Mouse (Mus musculus) lung, embryonic 16.5 days (tissue): ENCODE measurements around the gene Ppp1r15b. TPM values are rescaled to one million over a fixed set of nuclear protein-coding genes. Genes with fewer than 3 reads are reported as not detected.

Experiments used
- ATAC-seq: fragments of 200-750 bp; cut with Nextera tagmentation; 2 replicates; pipeline ENCODE4 v1.8.0; 2017; ENCODE audit warnings: low read depth, mild to moderate bottlenecking, moderate library complexity
- H3K27ac ChIP-seq: fragments of 300-500 bp; sonication (generic); 2 replicates; pipeline ENCODE4 v1.5.1; 2014; ENCODE audit warnings: mild to moderate bottlenecking, control low read depth, low read length
- H3K27me3 ChIP-seq: fragments of 300-500 bp; sonication (generic); 2 replicates; pipeline ENCODE4 v1.6.1; 2014; ENCODE audit warnings: low read depth, low read length, mixed read lengths; ENCODE audit not compliant: control insufficient read depth, insufficient read depth
- H3K36me3 ChIP-seq: fragments of 300-500 bp; sonication (generic); 2 replicates; pipeline ENCODE4 v1.6.1; 2014; ENCODE audit warnings: low read length; ENCODE audit not compliant: control insufficient read depth, insufficient read depth
- H3K4me1 ChIP-seq: fragments of 300-500 bp; sonication (generic); replicated peaks from 2 replicates; pipeline ENCODE4 v1.6.1; 2014; ENCODE audit warnings: low read length, mixed read lengths; ENCODE audit not compliant: control insufficient read depth, insufficient read depth
- H3K4me2 ChIP-seq: fragments of 300-500 bp; sonication (generic); 2 replicates; pipeline ENCODE4 v1.6.1; 2014; ENCODE audit warnings: low read depth, low read length, control low read depth
- H3K4me3 ChIP-seq: fragments of 300-500 bp; sonication (generic); 2 replicates; pipeline ENCODE4 v1.5.1; 2014; ENCODE audit warnings: mild to moderate bottlenecking, low read length, control low read depth
- H3K9ac ChIP-seq: fragments of 300-500 bp; sonication (generic); 2 replicates; pipeline ENCODE4 v1.6.1; 2014; ENCODE audit warnings: low read length, control low read depth
- H3K9me3 ChIP-seq: fragments of 300-500 bp; sonication (generic); 2 replicates; pipeline ENCODE4 v1.6.1; 2016; ENCODE audit warnings: low read length; ENCODE audit not compliant: control insufficient read depth
- WGBS: fragments of 180-500 bp; shearing (Covaris S2); extraction: QIAGEN DNeasy Blood & Tissue Kit; methylation state at CpG from one replicate; pipeline ENCODE4 v1.1.7; 2014; 5-methylcytosine and 5-hydroxymethylcytosine counted together
- polyA plus RNA-seq: library from polyadenylated mRNA; unstranded; fragments of >200 nt; fragmentation: Nextera tagmentation; extraction: Ambion mirVana; gene quantifications from 2 replicates; pipeline ENCODE4 v1.2.1, GENCODE M21; 2015

The Ppp1r15b gene
- polyA plus RNA-seq, 1 experiment from 2014 or later = 42.5 TPM

GRCm38 (mm10) chr1:133147324-133147723 lies 16.4 kb downstream of the Ppp1r15b start:
- 51% methylated on average over 5 of the region's 5 CpGs for WGBS
- H3K36me3 ChIP-seq = no peaks in the 10 kb centered on the region
- ATAC-seq = peak; percentile 21; the same call in 1 of the 2 replicates

GRCm38 (mm10) chr1:133148122-133148521 lies 17.2 kb downstream of the Ppp1r15b start:
- Histone ChIP-seq H3K4me1 (no peaks in the 10 kb centered on the region), H3K9ac (no peak overlapping the region), H3K27ac (no peak overlapping the region), H3K9me3 (no peaks in the 10 kb centered on the region), H3K4me2 (no peak overlapping the region), H3K4me3 (no peak overlapping the region), H3K36me3 (no peaks in the 10 kb centered on the region), H3K27me3 (no peaks in the 10 kb centered on the region)
- no peak for ATAC-seq
- 91% methylated on average over 8 of the region's 8 CpGs for WGBS

More at GRCm38 (mm10) chr1:133147324-133147723, 16.4 kb downstream of the Ppp1r15b start:
- Histone ChIP-seq H3K9me3 (no peaks in the 10 kb centered on the region), H3K4me3 (no peak overlapping the region), H3K27ac (no peak overlapping the region), H3K27me3 (no peaks in the 10 kb centered on the region), H3K4me1 (no peaks in the 10 kb centered on the region), H3K9ac (no peak overlapping the region), H3K4me2 (no peak overlapping the region)

- no peak for ATAC-seq
- no peak overlapping the region for H3K9ac ChIP-seq
- no peak overlapping the region for H3K4me2 ChIP-seq
- WGBS = 87% methylated on average over 2 of the region's 2 CpGs
- no peaks in the 10 kb centered on the region for H3K36me3 ChIP-seq
- no peaks in the 10 kb centered on the region for H3K9me3 ChIP-seq
- no peaks in the 10 kb centered on the region for H3K4me1 ChIP-seq
- no peak overlapping the region for H3K27ac ChIP-seq
- H3K27me3 ChIP-seq = no peaks in the 10 kb centered on the region
- H3K4me3 ChIP-seq = no peak overlapping the region
Observed at GRCm38 (mm10) chr1:133150556-133150955, 19.6 kb downstream of the Ppp1r15b start.

- no peak overlapping the region for H3K4me3 ChIP-seq
- H3K4me1 ChIP-seq = no peaks in the 10 kb centered on the region
- H3K27ac ChIP-seq = no peak overlapping the region
- H3K27me3 ChIP-seq = no peaks in the 10 kb centered on the region; the same call in 1 of the 2 replicates
- no peak overlapping the region for H3K4me2 ChIP-seq
- no peaks in the 10 kb centered on the region for H3K9me3 ChIP-seq
- ATAC-seq = no peak
- 85% methylated on average over 3 of the region's 3 CpGs for WGBS
- no peak overlapping the region for H3K9ac ChIP-seq
- H3K36me3 ChIP-seq = no peaks in the 10 kb centered on the region
Observed at GRCm38 (mm10) chr1:133152213-133152612, 21.3 kb downstream of the Ppp1r15b start.

GRCm38 (mm10) chr1:133155270-133155669 lies 24.3 kb downstream of the Ppp1r15b start:
- peak; percentile 29; the same call in 1 of the 2 replicates for ATAC-seq
- no peak overlapping the region for H3K27ac ChIP-seq
- H3K9ac ChIP-seq = no peak overlapping the region
- H3K36me3 ChIP-seq = no peaks in the 10 kb centered on the region
- H3K4me2 ChIP-seq = no peak overlapping the region
- H3K4me1 ChIP-seq = peaks cover 7% of the 10 kb centered on the region
- 48% methylated on average over 6 of the region's 6 CpGs for WGBS
- no peak overlapping the region for H3K4me3 ChIP-seq
- H3K27me3 ChIP-seq = no peaks in the 10 kb centered on the region; the same call in 1 of the 2 replicates
- H3K9me3 ChIP-seq = no peaks in the 10 kb centered on the region

GRCm38 (mm10) chr1:133159128-133159564 lies 28.2 kb downstream of the Ppp1r15b start:
- 18% methylated on average over 7 of the region's 7 CpGs for WGBS
- no peaks in the 10 kb centered on the region for H3K36me3 ChIP-seq
- peak overlapping the region; percentile 24 for H3K4me3 ChIP-seq
- ATAC-seq = peak; percentile 73
- H3K9me3 ChIP-seq = no peaks in the 10 kb centered on the region
- H3K4me1 ChIP-seq = peaks cover 15% of the 10 kb centered on the region
- H3K4me2 ChIP-seq = peak overlapping the region; percentile 46
- H3K27ac ChIP-seq = peak overlapping the region; percentile 62
- peak overlapping the region; percentile 42; the same call in 1 of the 2 replicates for H3K9ac ChIP-seq
- H3K27me3 ChIP-seq = peaks cover 23% of the 10 kb centered on the region

GRCm38 (mm10) chr1:133161559-133161958 lies 30.6 kb downstream of the Ppp1r15b start:
- H3K36me3 ChIP-seq = no peaks in the 10 kb centered on the region

GRCm38 (mm10) chr1:133162046-133162445 lies 31.1 kb downstream of the Ppp1r15b start:
- peaks cover 36% of the 10 kb centered on the region for H3K27me3 ChIP-seq
- no peak overlapping the region for H3K4me2 ChIP-seq
- H3K4me3 ChIP-seq = no peak overlapping the region
- no peaks in the 10 kb centered on the region for H3K9me3 ChIP-seq
- peaks cover 20% of the 10 kb centered on the region for H3K4me1 ChIP-seq
- no peak overlapping the region for H3K9ac ChIP-seq
- no peak for ATAC-seq
- WGBS = 61% methylated on average over 10 of the region's 10 CpGs
- H3K27ac ChIP-seq = no peak overlapping the region
- H3K36me3 ChIP-seq = no peaks in the 10 kb centered on the region

More at GRCm38 (mm10) chr1:133161559-133161958, 30.6 kb downstream of the Ppp1r15b start:
- WGBS = 41% methylated on average over 4 of the region's 4 CpGs
- no peak overlapping the region for H3K4me2 ChIP-seq
- peaks cover 20% of the 10 kb centered on the region for H3K4me1 ChIP-seq
- H3K9ac ChIP-seq = no peak overlapping the region
- H3K27ac ChIP-seq = no peak overlapping the region
- H3K9me3 ChIP-seq = no peaks in the 10 kb centered on the region
- peaks cover 36% of the 10 kb centered on the region for H3K27me3 ChIP-seq
- ATAC-seq = no peak
- H3K4me3 ChIP-seq = no peak overlapping the region

- 29% methylated on average over 8 of the region's 8 CpGs for WGBS
- H3K4me2 ChIP-seq = no peak overlapping the region
- H3K9me3 ChIP-seq = no peaks in the 10 kb centered on the region
- H3K4me1 ChIP-seq = peaks cover 20% of the 10 kb centered on the region
- H3K27me3 ChIP-seq = peaks cover 36% of the 10 kb centered on the region
- H3K36me3 ChIP-seq = no peaks in the 10 kb centered on the region
- H3K4me3 ChIP-seq = no peak overlapping the region
- no peak overlapping the region for H3K9ac ChIP-seq
- no peak for ATAC-seq
- H3K27ac ChIP-seq = no peak overlapping the region
Observed at GRCm38 (mm10) chr1:133162981-133163380, 32.0 kb downstream of the Ppp1r15b start.
